Mouse (Mus musculus): ENCODE data around the gene Itga6. TPM values are rescaled to one million over a fixed set of nuclear protein-coding genes. Genes with fewer than 3 reads are reported as not detected.

Gene Itga6
- polyA plus RNA-seq, 1 experiment from 2014 or later, result 30.7 TPM

DNA sequence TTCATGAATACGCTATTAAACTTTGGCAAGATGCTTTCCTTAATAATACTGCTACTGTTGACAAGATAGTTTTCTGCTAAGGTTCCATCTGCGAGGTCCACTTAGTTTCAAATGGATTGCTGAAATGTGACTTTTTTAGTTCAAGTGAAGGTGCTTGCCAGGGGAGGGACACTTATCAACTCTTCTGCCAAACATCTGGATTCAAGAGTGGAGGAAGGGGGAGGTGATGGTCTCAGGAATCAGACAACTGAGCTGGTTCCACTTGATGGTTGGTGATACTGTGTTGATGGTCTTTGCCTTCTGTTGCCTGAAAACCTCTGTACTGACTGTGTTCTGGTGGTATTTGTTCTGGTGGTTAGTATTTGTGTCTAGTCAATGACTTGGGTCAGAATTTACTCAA, 129.0 kb downstream of the Itga6 start:
- 80% methylated on average over 2 of the region's 2 CpGs for WGBS
- H3K4me3 ChIP-seq, result peak overlapping the region; percentile 87
- H3K27me3 ChIP-seq (replicated peaks; ENCODE audit: low read depth, poor library complexity, severe bottlenecking), result 0 out of 2 replicates have a peak, but pooled peaks cover 3% of the 10 kb centered on the region
- DNase-seq (ENCODE audit: low spot score), result no peak
- peak overlapping the region; percentile 95; the same call in 1 of the 2 replicates for H3K27ac ChIP-seq (replicated peaks)
- H3K4me1 ChIP-seq, result peaks cover 30% of the 10 kb centered on the region
- no peaks in the 10 kb centered on the region for H3K9me3 ChIP-seq
- H3K36me3 ChIP-seq (replicated peaks), result peaks cover 14% of the 10 kb centered on the region

DNA sequence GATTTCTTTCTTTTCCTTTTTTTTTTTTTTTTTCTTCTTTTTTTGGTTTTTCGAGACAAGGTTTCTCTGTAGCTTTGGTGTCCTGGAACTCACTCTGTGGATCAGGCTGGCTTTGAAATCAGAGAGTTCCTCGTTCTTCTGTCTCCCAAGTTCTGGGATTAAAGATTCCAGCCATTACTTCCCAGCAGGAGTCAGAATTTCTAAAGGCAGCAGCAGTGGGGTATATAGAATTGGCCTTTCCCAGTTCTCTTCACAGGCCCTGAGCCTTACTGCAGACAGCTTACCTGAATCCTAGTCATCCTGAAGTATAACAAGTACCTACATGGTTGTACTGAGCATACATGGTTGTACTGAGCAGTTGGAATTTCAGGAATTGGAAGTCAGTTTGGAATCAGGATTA, 129.4 kb downstream of the Itga6 start:
- H3K9me3 ChIP-seq, result no peaks in the 10 kb centered on the region
- WGBS, result 41% methylated on average over 2 of the region's 2 CpGs
- no peak for DNase-seq (ENCODE audit: low spot score)
- H3K4me1 ChIP-seq, result peaks cover 30% of the 10 kb centered on the region
- peak overlapping the region; percentile 87 for H3K4me3 ChIP-seq
- H3K27me3 ChIP-seq (replicated peaks; ENCODE audit: low read depth, poor library complexity, severe bottlenecking), result 0 out of 2 replicates have a peak, but pooled peaks cover 3% of the 10 kb centered on the region
- no peak overlapping the region for H3K27ac ChIP-seq (replicated peaks)
- H3K36me3 ChIP-seq (replicated peaks), result peaks cover 17% of the 10 kb centered on the region

DNA sequence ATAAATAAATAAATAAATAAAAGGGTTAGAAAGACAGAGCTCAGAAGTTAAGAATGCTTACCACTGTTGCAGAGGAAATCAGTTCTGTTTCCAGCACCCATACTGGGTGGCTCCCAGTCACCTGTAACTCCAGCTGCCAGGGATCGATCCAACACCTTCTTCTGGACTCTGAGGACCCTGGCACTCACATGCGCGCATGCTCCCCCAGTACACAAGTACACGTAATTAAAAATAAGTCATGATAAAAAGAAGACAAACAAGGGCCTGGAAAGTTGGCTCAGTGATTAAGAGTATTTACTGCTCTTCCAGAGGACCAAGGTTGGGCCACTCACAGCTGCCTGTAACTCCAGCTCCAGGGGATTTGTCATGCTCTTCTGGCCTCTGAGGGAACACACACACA, 132.4 kb downstream of the Itga6 start:
- 93% methylated on average over 4 of the region's 4 CpGs for WGBS
- Histone ChIP-seq H3K36me3 (replicated peaks) (peaks cover 46% of the 10 kb centered on the region), H3K9me3 (no peaks in the 10 kb centered on the region), H3K4me3 (no peak overlapping the region), H3K4me1 (peaks cover 22% of the 10 kb centered on the region), H3K27ac (replicated peaks) (no peak overlapping the region), H3K27me3 (replicated peaks; ENCODE audit: low read depth, poor library complexity, severe bottlenecking) (no peaks in the 10 kb centered on the region)
- DNase-seq (ENCODE audit: low spot score), result no peak

DNA sequence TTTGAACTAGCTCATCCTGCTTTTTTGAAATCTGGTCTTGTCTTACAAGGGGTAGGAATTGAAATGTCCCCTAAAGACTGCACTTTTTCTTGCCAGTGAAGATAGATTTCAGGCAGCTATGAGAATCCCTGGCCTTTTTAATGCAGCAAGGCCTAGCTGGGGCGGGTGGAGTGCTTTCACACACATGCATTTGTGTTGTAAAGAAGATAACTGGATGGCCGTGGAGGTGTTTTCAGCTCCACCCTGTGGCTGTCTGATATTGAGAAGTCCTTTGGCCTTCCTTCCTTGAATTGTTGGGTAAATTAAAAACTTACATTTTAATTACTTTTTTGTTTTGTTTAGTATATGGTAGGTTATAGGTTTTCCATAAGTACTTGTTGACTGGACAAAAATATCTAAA, 133.0 kb downstream of the Itga6 start:
- Histone ChIP-seq H3K27me3 (replicated peaks; ENCODE audit: low read depth, poor library complexity, severe bottlenecking) (no peaks in the 10 kb centered on the region), H3K27ac (replicated peaks) (no peak overlapping the region), H3K36me3 (replicated peaks) (peaks cover 52% of the 10 kb centered on the region), H3K4me1 (peaks cover 19% of the 10 kb centered on the region), H3K4me3 (no peak overlapping the region), H3K9me3 (no peaks in the 10 kb centered on the region)
- no peak for DNase-seq (ENCODE audit: low spot score)
- 78% methylated on average over 2 of the region's 2 CpGs for WGBS

DNA sequence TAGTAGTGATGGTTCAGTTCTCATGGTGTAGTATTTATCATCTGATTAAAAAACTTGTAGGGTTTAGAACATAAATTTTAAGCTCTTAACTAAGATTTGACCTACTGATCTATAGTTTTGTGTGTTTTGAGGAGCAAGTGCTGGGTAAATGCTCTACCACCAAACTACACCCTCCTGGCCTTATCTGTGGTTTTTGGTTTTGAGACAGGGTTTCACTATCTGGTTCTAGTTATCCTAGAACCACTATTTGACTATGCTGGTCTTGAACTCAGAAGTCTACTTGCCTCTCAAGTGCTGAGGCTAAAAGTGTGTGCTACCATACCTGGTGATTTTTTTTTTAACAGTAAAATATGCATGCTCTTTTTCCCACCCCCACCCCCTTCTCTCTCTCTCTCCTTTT, 133.5 kb downstream of the Itga6 start:
- no peaks in the 10 kb centered on the region for H3K27me3 ChIP-seq (replicated peaks; ENCODE audit: low read depth, poor library complexity, severe bottlenecking)
- DNase-seq (ENCODE audit: low spot score), result no peak
- H3K27ac ChIP-seq (replicated peaks), result no peak overlapping the region
- H3K4me3 ChIP-seq, result no peak overlapping the region
- peaks cover 15% of the 10 kb centered on the region for H3K4me1 ChIP-seq
- H3K9me3 ChIP-seq, result no peaks in the 10 kb centered on the region
- peaks cover 57% of the 10 kb centered on the region for H3K36me3 ChIP-seq (replicated peaks)

DNA sequence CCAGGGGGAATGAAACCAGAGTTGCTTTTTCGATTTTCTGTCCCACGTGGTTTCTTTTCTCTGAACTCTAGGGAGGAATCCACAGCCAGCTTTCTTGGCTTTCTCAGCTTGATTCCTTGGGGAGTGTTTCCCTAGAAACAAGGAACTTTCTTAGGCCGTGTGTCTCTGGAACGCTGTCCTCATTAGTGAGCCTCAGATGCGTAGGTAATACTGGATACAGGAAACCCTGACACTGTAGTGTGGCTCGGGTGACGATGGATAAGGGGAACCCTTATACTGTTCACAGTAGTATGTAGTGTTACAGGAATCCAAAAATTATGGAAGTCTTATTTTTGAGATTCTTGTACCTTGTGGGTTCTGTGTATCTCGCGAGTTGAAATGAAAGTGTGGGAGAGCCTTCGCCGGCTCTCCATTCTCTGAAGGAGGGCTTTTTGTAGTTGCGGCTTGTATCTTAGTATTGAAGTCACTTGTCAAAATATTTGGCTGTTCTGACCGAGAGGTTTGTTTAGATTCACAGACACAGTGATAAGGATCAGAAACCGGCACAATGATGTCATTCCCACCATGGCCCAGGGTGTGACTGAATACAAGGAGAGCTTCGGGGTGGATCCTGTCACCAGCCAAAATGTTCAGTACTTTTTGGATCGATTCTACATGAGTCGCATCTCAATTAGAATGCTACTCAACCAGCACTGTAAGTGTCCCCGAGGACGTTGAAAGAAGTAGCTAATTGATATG, 137.7 kb downstream of the Itga6 start:
- DNase-seq (ENCODE audit: low spot score), result no peak
- peaks cover 80% of the 10 kb centered on the region for H3K36me3 ChIP-seq (replicated peaks)
- 85% methylated on average over 19 of the region's 19 CpGs for WGBS
- no peak overlapping the region for H3K27ac ChIP-seq (replicated peaks)
- H3K4me1 ChIP-seq, result no peaks in the 10 kb centered on the region
- no peak overlapping the region for H3K4me3 ChIP-seq
- H3K9me3 ChIP-seq, result no peaks in the 10 kb centered on the region
- H3K27me3 ChIP-seq (replicated peaks; ENCODE audit: low read depth, poor library complexity, severe bottlenecking), result no peaks in the 10 kb centered on the region

DNA sequence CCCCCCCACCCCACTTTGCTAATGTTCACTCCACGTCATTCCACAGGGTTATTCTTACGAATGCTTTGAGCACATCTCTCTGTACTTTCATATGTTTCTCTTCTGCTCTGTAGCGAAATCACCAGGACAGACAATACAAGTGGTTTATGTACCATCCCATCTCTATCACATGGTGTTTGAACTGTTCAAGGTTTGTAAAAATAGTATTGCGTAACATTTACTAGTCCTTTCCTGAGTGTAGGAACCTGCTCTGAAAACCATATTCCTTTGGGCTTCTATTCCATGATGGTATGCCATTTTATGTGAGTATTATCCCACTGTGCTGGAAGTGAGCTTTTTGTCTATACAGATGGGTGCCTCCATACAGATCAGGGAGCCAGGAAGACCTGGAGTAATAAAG, 141.9 kb downstream of the Itga6 start:
- no peaks in the 10 kb centered on the region for H3K4me1 ChIP-seq
- H3K4me3 ChIP-seq, result no peak overlapping the region
- DNase-seq (ENCODE audit: low spot score), result no peak
- no peaks in the 10 kb centered on the region for H3K9me3 ChIP-seq
- 95% methylated on average over 4 of the region's 4 CpGs for WGBS
- H3K27ac ChIP-seq (replicated peaks), result no peak overlapping the region
- H3K27me3 ChIP-seq (replicated peaks; ENCODE audit: low read depth, poor library complexity, severe bottlenecking), result no peaks in the 10 kb centered on the region
- H3K36me3 ChIP-seq (replicated peaks), result peaks cover 84% of the 10 kb centered on the region

DNA sequence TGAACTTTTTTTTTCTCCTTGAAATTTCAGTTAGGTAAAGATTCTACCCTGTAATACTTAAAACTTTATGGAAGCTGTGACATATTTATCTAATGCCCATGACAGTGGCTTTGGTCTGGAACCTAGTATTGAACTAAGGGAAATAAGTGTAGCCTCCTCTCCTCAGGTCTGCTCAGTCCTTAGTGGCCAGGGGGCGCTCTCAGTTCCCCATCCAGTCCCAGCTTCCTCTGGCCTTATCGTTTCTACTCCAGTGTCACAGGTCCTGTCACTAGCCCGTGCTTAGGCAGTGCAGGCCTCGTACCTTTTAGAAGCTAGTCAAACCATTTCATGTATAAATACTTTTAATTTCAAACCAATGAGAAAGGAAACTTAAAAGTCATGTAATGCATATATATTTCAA, 143.0 kb downstream of the Itga6 start:
- H3K36me3 ChIP-seq (replicated peaks), result peaks cover 84% of the 10 kb centered on the region
- no peaks in the 10 kb centered on the region for H3K27me3 ChIP-seq (replicated peaks; ENCODE audit: low read depth, poor library complexity, severe bottlenecking)
- H3K9me3 ChIP-seq, result no peaks in the 10 kb centered on the region
- no peak overlapping the region for H3K27ac ChIP-seq (replicated peaks)
- no peak for DNase-seq (ENCODE audit: low spot score)
- H3K4me3 ChIP-seq, result no peak overlapping the region
- H3K4me1 ChIP-seq, result no peaks in the 10 kb centered on the region
- WGBS, result 80% methylated on average over 4 of the region's 4 CpGs

DNA sequence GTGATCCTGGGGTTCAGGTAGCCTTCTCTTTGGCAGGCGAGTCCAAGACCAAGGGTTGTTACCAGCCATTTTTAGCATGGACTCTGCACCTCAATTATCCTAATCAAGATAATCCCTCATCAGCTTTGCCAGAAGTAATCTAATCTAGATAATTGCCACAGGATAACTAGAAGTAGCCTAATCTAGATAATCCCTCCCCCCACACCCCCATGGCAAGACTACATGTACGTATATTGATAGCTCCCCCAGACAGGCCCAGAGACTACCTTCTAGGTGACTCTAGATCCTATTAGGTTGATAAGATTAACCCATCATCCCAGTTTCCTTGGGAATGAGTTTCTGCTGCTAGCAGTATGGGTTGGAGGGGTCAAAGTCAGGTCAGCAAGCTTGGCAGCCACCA, 146.1 kb downstream of the Itga6 start:
- Histone ChIP-seq H3K4me1 (no peaks in the 10 kb centered on the region), H3K27me3 (replicated peaks; ENCODE audit: low read depth, poor library complexity, severe bottlenecking) (no peaks in the 10 kb centered on the region), H3K9me3 (no peaks in the 10 kb centered on the region), H3K27ac (replicated peaks) (no peak overlapping the region), H3K36me3 (replicated peaks) (peaks cover 82% of the 10 kb centered on the region), H3K4me3 (no peak overlapping the region)
- 84% methylated on average over 2 of the region's 2 CpGs for WGBS
- no peak for DNase-seq (ENCODE audit: low spot score)

DNA sequence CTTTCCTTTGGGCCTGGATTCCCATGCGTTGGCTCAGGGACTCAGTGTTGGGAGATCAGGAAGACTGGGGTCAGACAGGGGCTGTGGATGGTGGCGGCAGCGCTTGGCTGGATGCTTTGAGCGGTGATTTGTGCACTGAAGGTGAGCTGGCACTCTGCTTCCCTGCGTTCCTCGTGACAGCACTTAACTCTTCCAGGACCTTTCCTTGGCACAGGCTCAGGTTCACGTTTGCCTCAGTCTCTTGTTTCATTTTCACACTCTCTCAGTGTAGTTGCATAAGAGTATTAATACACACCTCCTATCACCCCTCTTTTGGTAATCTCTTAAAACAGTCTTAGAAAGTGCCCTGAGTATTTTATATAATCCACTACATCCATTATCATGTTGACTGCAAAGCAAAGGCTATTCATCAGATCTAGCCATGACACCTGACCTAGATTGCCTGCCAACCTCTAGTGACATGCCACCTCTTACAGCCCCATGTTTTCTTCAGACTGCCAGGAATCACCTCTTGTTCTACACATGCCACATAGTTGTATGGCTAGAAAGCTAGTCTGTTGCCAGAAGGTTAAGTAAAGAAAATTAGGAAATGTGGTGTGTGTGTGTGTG, 147.4 kb downstream of the Itga6 start:
- 95% methylated on average over 7 of the region's 7 CpGs for WGBS
- H3K4me1 ChIP-seq, result no peaks in the 10 kb centered on the region
- DNase-seq (ENCODE audit: low spot score), result no peak
- no peaks in the 10 kb centered on the region for H3K9me3 ChIP-seq
- H3K4me3 ChIP-seq, result no peak overlapping the region
- no peak overlapping the region for H3K27ac ChIP-seq (replicated peaks)
- H3K36me3 ChIP-seq (replicated peaks), result peaks cover 81% of the 10 kb centered on the region
- H3K27me3 ChIP-seq (replicated peaks; ENCODE audit: low read depth, poor library complexity, severe bottlenecking), result no peaks in the 10 kb centered on the region

DNA sequence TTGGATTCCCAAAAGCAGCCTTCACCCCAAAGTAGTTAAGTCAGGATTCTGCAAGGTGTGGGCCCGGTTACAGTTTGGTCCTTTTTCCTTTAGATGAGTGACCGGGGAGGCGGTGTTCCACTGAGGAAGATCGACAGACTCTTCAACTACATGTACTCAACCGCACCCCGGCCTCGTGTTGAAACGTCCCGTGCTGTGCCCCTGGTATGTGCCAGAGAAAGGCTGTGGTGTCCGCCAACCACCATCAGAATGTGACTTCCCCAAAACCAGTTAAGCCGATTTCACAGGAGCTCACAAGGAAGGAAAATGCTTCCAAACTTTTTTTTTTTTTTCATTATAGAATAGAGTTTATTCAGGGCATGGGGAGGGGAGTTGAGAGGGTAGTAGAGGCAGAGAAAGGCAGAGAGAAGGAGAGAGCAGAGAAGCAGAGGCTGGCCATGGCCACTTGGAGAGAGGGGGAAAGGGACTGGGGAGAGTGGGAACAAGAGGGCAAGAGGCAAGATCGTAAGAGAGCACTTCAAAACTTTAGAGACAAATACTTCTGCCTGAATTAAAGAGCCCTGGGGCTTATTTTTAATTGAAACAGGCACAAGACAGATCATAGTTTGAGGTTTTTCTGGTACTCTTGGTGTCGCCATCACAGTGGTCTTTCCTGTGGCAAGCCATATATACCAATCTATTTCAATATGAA, 150.3 kb downstream of the Itga6 start:
- Histone ChIP-seq H3K9me3 (no peaks in the 10 kb centered on the region), H3K27me3 (replicated peaks; ENCODE audit: low read depth, poor library complexity, severe bottlenecking) (no peaks in the 10 kb centered on the region), H3K4me1 (no peaks in the 10 kb centered on the region), H3K4me3 (no peak overlapping the region), H3K36me3 (replicated peaks) (peaks cover 76% of the 10 kb centered on the region), H3K27ac (replicated peaks) (no peak overlapping the region)
- 96% methylated on average over 13 of the region's 13 CpGs for WGBS
- no peak for DNase-seq (ENCODE audit: low spot score)

DNA sequence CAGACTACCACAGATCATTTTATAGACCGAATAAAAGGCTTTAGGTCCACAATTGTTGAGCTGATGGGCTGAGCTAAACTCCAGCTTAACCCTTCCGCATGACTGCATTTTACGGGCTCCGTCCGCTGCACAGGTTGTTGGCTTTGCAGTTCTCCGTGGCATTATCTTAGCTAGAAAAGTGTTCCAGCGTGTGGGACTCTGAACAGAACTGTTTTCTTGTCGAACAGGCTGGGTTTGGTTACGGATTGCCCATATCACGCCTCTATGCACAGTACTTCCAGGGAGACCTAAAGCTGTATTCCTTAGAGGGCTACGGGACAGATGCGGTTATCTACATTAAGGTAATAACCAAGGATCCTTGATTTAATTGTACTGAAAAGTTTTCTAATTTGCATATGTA, 152.0 kb downstream of the Itga6 start:
- Histone ChIP-seq H3K27me3 (replicated peaks; ENCODE audit: low read depth, poor library complexity, severe bottlenecking) (no peaks in the 10 kb centered on the region), H3K9me3 (no peaks in the 10 kb centered on the region), H3K27ac (replicated peaks) (no peak overlapping the region), H3K4me1 (no peaks in the 10 kb centered on the region), H3K36me3 (replicated peaks) (peaks cover 68% of the 10 kb centered on the region), H3K4me3 (no peak overlapping the region)
- WGBS, result 78% methylated on average over 12 of the region's 12 CpGs
- DNase-seq (ENCODE audit: low spot score), result no peak

DNA sequence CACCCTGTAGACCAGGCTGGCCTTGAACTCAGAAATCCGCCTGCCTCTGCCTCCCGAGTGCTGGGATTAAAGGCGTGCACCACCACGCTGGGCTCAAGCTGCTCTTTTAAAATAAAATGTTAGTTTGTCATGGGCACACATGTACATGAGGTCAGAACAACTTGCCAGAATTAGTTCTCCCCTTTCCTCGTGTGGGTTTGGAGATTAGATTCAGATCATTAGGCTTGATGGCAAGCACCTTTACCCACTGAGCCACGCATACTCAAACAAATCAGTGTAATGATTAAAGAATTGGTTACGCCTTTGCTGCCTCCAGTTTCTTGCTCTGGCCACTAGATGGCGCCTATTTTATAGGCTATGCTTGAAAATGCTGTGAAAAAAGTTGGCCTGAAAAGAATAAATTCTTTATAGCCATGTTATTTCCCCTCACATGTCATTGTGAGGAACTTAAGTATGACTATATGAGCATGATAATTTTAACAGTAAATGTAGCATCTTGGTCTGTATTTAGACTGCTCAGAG, 153.0 kb downstream of the Itga6 start:
- DNase-seq (ENCODE audit: low spot score), result peak; percentile 13
- H3K4me3 ChIP-seq, result no peak overlapping the region
- H3K27ac ChIP-seq (replicated peaks), result no peak overlapping the region
- no peaks in the 10 kb centered on the region for H3K9me3 ChIP-seq
- H3K27me3 ChIP-seq (replicated peaks; ENCODE audit: low read depth, poor library complexity, severe bottlenecking), result no peaks in the 10 kb centered on the region
- 65% methylated on average over 8 of the region's 8 CpGs for WGBS
- H3K4me1 ChIP-seq, result no peaks in the 10 kb centered on the region
- peaks cover 58% of the 10 kb centered on the region for H3K36me3 ChIP-seq (replicated peaks)

Data from embryonic facial prominence, embryonic 10.5 days (tissue).